Mouse (Mus musculus) heart, embryonic 11.5 days (tissue): ENCODE results near the gene Eepd1. TPM values are rescaled to one million over a fixed set of nuclear protein-coding genes. Genes with fewer than 3 reads are reported as not detected.

Experiments used
- ATAC-seq: fragments of 200-750 bp; cut with Nextera tagmentation; replicated peaks from 2 replicates; pipeline ENCODE4 v1.8.0; 2017; ENCODE audit warnings: moderate library complexity; ENCODE audit not compliant: insufficient number of reproducible peaks, low FRiP score, low TSS enrichment
- H3K27ac ChIP-seq: fragments of 300-500 bp; sonication (generic); 2 replicates; pipeline ENCODE4 v1.5.1; 2014; ENCODE audit warnings: mild to moderate bottlenecking, low read depth, low read length
- H3K27me3 ChIP-seq: fragments of 300-500 bp; sonication (generic); 2 replicates; pipeline ENCODE4 v1.6.1; 2014; ENCODE audit warnings: mild to moderate bottlenecking, low read length, mixed read lengths; ENCODE audit not compliant: control insufficient read depth, insufficient read depth
- H3K36me3 ChIP-seq: fragments of 300-500 bp; sonication (generic); 2 replicates; pipeline ENCODE4 v1.6.1; 2014; ENCODE audit warnings: mild to moderate bottlenecking, low read length, moderate library complexity, mixed read lengths; ENCODE audit not compliant: control insufficient read depth, insufficient read depth
- H3K4me1 ChIP-seq: fragments of 300-500 bp; sonication (generic); 2 replicates; pipeline ENCODE4 v1.6.1; 2014; ENCODE audit warnings: low read length; ENCODE audit not compliant: control insufficient read depth, insufficient read depth
- H3K4me2 ChIP-seq: fragments of 300-500 bp; sonication (generic); 2 replicates; pipeline ENCODE4 v1.6.1; 2014; ENCODE audit warnings: mild to moderate bottlenecking, moderate library complexity
- H3K4me3 ChIP-seq: fragments of 300-500 bp; sonication (generic); 2 replicates; pipeline ENCODE4 v1.5.1; 2014; ENCODE audit warnings: low read depth, low read length
- H3K9ac ChIP-seq: fragments of 300-500 bp; sonication (generic); 2 replicates; pipeline ENCODE4 v1.6.1; 2014; ENCODE audit warnings: mild to moderate bottlenecking, low read depth, low read length, moderate library complexity
- H3K9me3 ChIP-seq: fragments of 300-500 bp; sonication (generic); replicated peaks from 2 replicates; pipeline ENCODE4 v1.6.1; 2016; ENCODE audit warnings: low read length; ENCODE audit not compliant: control insufficient read depth
- WGBS: fragments of 180-500 bp; shearing (Covaris S2); extraction: QIAGEN DNeasy Blood & Tissue Kit; methylation state at CpG from one replicate; pipeline ENCODE4 v1.1.7; 2014; ENCODE audit not compliant: insufficient replicate concordance; 5-methylcytosine and 5-hydroxymethylcytosine counted together
- polyA plus RNA-seq: library from polyadenylated mRNA; unstranded; fragments of >200 nt; fragmentation: Nextera tagmentation; extraction: Ambion mirVana; gene quantifications from 2 replicates; pipeline ENCODE4 v1.2.1, GENCODE M21; 2014

The Eepd1 gene
- polyA plus RNA-seq, 1 experiment from 2014 or later = 20.9 TPM

DNA sequence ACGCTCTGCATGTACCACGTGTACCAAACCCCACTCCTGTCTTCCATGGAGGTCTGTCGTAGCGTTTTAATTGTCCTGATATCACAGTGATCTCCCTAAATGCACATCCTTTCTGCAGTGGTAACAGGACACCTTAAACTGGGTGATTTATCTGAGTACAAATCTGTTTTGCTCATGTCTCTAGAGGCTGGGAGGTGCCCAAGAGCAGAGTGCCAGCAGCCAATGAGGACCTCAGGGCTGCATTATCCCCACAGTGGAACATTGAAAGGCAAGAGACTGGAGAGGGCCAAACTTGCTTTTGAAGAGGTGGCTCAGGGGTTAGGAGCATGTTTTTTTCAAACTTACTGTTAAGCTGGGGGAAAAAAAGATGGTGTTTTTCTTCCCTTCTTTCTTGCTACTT lies 14.8 kb downstream of the Eepd1 start:
- Histone ChIP-seq H3K9ac (no peak overlapping the region), H3K4me3 (no peak overlapping the region), H3K27ac (no peak overlapping the region), H3K4me2 (no peak overlapping the region), H3K27me3 (no peaks in the 10 kb centered on the region), H3K9me3 (no peaks in the 10 kb centered on the region), H3K36me3 (no peaks in the 10 kb centered on the region), H3K4me1 (peaks cover 18% of the 10 kb centered on the region)
- 80% methylated on average over 4 of the region's 4 CpGs for WGBS
- no peak for ATAC-seq

DNA sequence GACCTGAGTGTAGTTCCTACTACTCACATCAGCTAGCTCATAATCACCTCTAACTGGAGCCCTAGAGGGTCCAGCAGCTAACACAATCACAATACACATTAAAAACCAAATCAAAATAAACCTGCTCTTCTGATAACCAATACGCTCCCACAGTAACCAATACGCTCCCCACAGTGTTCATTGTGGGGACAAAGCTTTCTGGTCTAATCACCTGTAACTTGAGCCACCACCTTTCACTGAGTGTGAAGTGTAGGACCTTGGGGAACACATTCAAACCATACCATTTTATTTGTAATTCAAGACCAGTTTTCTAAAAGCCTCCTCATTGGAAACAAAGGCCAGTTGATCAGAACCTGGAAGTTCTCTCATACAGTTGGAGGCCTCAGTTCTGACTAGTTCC lies 15.4 kb downstream of the Eepd1 start:
- H3K9ac ChIP-seq = no peak overlapping the region
- H3K9me3 ChIP-seq = no peaks in the 10 kb centered on the region
- WGBS = 85% methylated on average over 2 of the region's 2 CpGs
- no peaks in the 10 kb centered on the region for H3K36me3 ChIP-seq
- H3K27ac ChIP-seq = no peak overlapping the region
- H3K4me1 ChIP-seq = peaks cover 18% of the 10 kb centered on the region
- no peaks in the 10 kb centered on the region for H3K27me3 ChIP-seq
- no peak overlapping the region for H3K4me3 ChIP-seq
- no peak overlapping the region for H3K4me2 ChIP-seq
- ATAC-seq = no peak

DNA sequence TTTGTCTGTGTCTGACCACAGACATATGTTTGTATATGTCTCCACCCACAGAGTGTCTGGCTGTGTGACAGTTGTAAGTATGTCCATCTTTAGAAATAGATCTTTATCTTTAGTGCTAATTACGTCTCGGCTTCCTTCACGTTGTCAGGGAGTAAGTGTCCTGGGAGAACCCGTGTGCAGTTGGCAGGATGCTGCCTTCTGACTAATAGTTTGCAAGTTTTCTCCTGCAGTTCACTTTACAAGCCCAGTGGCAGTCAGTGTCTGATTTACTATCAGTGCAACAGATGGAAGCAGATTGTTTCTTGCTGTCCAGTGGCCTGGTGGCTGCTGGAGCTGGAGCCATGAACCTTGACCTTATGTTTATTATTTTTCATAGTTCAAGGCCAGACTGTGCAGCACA lies 17.4 kb downstream of the Eepd1 start:
- no peak overlapping the region for H3K4me3 ChIP-seq
- no peaks in the 10 kb centered on the region for H3K9me3 ChIP-seq
- no peaks in the 10 kb centered on the region for H3K36me3 ChIP-seq
- H3K27me3 ChIP-seq = no peaks in the 10 kb centered on the region
- 18% methylated on average over 4 of the region's 4 CpGs for WGBS
- no peak overlapping the region for H3K27ac ChIP-seq
- H3K9ac ChIP-seq = no peak overlapping the region
- peaks cover 18% of the 10 kb centered on the region for H3K4me1 ChIP-seq
- ATAC-seq = no peak
- no peak overlapping the region for H3K4me2 ChIP-seq

DNA sequence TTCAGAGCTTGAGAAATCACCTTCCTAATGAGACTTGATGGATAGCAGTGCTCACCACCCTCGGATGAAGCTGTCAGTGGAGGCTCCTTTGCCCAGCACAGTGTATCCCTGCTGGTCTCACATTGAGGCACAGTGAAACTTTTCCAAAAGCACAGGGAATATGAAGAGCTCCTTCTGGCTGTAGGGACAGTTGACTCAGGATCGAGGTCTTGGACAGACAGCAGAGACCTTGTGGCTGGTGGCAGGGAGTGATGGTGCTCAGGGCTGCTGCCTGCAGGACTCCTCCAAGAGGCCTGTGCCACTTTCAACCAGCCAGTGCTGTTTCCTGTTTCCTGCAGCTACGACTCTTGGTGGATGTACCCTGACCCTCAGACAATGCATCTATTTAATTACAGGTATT lies 18.0 kb downstream of the Eepd1 start:
- 45% methylated on average over 3 of the region's 3 CpGs for WGBS
- no peak for ATAC-seq
- Histone ChIP-seq H3K9ac (no peak overlapping the region), H3K27ac (no peak overlapping the region), H3K4me3 (no peak overlapping the region), H3K27me3 (no peaks in the 10 kb centered on the region), H3K4me2 (no peak overlapping the region), H3K36me3 (no peaks in the 10 kb centered on the region), H3K4me1 (peaks cover 18% of the 10 kb centered on the region), H3K9me3 (no peaks in the 10 kb centered on the region)

DNA sequence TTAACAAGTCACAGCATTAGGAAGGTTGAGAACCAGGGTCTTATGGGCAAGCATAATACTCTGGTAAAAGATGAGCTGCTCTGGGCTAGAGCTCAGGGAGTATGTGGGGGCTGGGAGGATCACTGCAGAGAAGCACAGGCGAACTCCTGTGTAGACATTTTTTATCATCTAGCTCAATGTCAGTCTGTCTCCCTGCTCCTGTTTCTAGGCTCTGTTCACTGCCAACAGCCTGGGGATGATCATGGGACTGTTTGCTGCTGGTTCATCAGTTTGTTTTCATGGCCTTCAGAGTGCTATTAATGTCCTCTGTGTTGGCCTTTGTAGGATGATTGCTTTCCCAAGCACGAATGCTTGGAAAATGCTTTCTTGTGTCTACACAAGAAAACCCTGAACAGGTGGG lies 18.7 kb downstream of the Eepd1 start:
- H3K4me3 ChIP-seq = no peak overlapping the region
- ATAC-seq = no peak
- no peaks in the 10 kb centered on the region for H3K9me3 ChIP-seq
- H3K36me3 ChIP-seq = no peaks in the 10 kb centered on the region
- no peak overlapping the region for H3K4me2 ChIP-seq
- H3K27me3 ChIP-seq = no peaks in the 10 kb centered on the region
- no peak overlapping the region for H3K9ac ChIP-seq
- WGBS = 82% methylated on average over 2 of the region's 2 CpGs
- peaks cover 23% of the 10 kb centered on the region for H3K4me1 ChIP-seq
- no peak overlapping the region for H3K27ac ChIP-seq

DNA sequence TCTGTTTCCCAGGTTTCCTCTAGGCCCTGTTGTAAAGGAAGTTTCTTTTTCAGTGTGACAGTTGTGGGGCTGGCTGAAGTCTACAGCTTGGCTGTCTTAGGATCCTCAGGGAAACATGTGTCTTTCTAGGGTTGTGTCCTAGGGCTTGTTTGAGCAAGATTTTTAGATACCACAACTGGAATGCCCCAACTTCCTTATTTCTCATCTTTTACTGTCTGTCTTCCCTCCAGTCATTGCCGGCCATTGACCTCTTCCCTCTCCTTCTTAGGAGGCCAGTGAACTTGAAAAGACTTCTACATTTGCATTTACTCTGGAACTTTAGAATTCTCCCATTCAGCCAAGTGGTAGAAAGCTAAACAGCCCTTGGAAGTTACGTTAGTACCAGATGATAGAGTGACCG lies 27.5 kb downstream of the Eepd1 start:
- peaks cover 33% of the 10 kb centered on the region for H3K4me1 ChIP-seq
- no peaks in the 10 kb centered on the region for H3K9me3 ChIP-seq
- WGBS = 92% methylated on average over 3 of the region's 3 CpGs
- H3K27me3 ChIP-seq = no peaks in the 10 kb centered on the region
- no peak overlapping the region for H3K4me3 ChIP-seq
- H3K36me3 ChIP-seq = no peaks in the 10 kb centered on the region
- no peak for ATAC-seq
- no peak overlapping the region for H3K9ac ChIP-seq
- no peak overlapping the region for H3K27ac ChIP-seq
- H3K4me2 ChIP-seq = no peak overlapping the region

DNA sequence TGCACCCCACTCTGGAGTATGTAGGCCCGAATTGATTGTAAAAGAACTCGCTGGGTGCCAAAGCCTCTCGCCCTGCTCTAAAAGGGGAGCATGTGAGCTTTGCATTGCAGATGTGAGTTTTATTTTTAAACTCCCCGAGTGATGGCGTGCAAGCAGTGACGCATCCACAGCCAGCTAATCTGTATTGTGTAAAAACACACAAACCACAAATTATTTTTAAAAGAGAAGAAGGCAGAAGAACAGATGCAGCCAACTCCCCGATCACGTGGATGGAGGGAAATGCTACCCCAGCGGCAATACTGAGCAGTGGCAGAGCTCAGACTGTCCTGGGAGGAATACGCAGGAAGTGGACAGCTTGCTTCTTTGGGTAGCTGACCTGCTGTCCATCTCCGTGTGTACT lies 29.2 kb downstream of the Eepd1 start:
- Histone ChIP-seq H3K9me3 (no peaks in the 10 kb centered on the region), H3K36me3 (no peaks in the 10 kb centered on the region), H3K4me1 (peaks cover 31% of the 10 kb centered on the region), H3K27ac (no peak overlapping the region), H3K9ac (no peak overlapping the region), H3K4me2 (no peak overlapping the region), H3K27me3 (no peaks in the 10 kb centered on the region), H3K4me3 (no peak overlapping the region)
- 72% methylated on average over 11 of the region's 11 CpGs for WGBS
- ATAC-seq = no peak

DNA sequence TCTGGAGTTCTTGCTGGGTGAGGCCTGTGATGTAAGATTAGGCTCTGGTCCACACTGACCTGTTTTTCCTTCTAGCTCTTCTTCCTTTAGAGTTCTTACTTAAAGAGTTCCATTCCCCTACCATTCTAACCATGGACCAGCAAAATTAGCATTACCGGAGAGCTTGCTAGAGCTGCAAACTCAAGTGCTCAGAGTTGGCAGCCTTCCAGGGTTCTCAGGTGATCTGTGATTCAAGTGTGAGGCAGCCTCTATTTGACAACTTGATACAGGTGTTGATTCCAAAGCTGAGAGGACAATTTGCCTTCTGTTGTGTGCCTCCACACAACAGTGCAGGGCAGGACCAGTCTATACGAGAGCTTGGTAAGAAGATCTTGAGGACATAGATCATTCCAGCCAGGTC lies 31.7 kb downstream of the Eepd1 start:
- Histone ChIP-seq H3K4me1 (peaks cover 50% of the 10 kb centered on the region), H3K27ac (no peak overlapping the region), H3K4me3 (no peak overlapping the region), H3K36me3 (no peaks in the 10 kb centered on the region), H3K27me3 (no peaks in the 10 kb centered on the region), H3K9me3 (no peaks in the 10 kb centered on the region), H3K9ac (no peak overlapping the region), H3K4me2 (no peak overlapping the region)
- no peak for ATAC-seq
- 41% methylated on average over 2 of the region's 2 CpGs for WGBS

DNA sequence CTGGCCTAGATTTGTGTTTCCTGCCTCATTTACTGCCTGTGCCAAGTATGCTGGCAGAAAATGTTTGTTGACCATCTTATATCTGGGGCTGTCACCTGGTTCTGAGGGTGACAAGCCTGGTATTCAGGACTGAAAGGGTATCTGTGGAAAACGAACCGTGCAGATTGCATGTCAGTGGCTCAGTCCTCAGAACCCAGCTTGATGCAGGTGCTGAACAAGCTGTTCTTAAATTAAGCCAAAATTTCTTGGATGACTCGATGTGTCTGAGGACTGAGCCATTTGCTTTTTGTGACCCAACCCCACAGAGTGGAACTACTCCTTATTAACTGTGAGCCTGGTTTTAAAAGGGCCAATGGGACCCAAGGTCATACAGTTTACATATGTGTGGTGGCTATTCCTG lies 32.2 kb downstream of the Eepd1 start:
- Histone ChIP-seq H3K4me2 (no peak overlapping the region), H3K4me1 (peaks cover 54% of the 10 kb centered on the region), H3K9ac (no peak overlapping the region), H3K27me3 (no peaks in the 10 kb centered on the region), H3K4me3 (no peak overlapping the region), H3K27ac (no peak overlapping the region), H3K9me3 (no peaks in the 10 kb centered on the region), H3K36me3 (no peaks in the 10 kb centered on the region)
- ATAC-seq = no peak
- WGBS = 75% methylated on average over 3 of the region's 3 CpGs
